Mouse (Mus musculus) right cerebral cortex, adult 18-20 months (tissue): ENCODE data around the gene Nlrp9b.
"Not testable (repeated sequence)": the region's sequence is repeated elsewhere in the genome, so short reads cannot be mapped to it uniquely, and the experiment has no call there.

ENCODE experiments used
- DNase-seq: peaks from one replicate; pipeline ENCODE4 v3.0.0; 2022; ENCODE audit warnings: mixed read lengths

Gene Nlrp9b

GRCm38 (mm10) chr7:19991165-19991564, at the start of gene Nlrp9b:
Gene Nlrp9b (plus strand): TSS chr7:19991465.
- not testable (repeated sequence) for DNase-seq

GRCm38 (mm10) chr7:19944709-19945108, 46.6 kb upstream of the Nlrp9b start:
- DNase-seq = no peak

GRCm38 (mm10) chr7:19945201-19945600, 46.1 kb upstream of the Nlrp9b start:
- no peak for DNase-seq

GRCm38 (mm10) chr7:19945821-19946515, 45.3 kb upstream of the Nlrp9b start:
- no peak for DNase-seq

- no peak for DNase-seq
Observed at GRCm38 (mm10) chr7:19948956-19949355, 42.3 kb upstream of the Nlrp9b start.

- no peak for DNase-seq
Observed at GRCm38 (mm10) chr7:19949996-19950395, 41.3 kb upstream of the Nlrp9b start.

GRCm38 (mm10) chr7:19950589-19950988, 40.7 kb upstream of the Nlrp9b start, which contains the start of gene Igsf23:
Gene Igsf23 (minus strand): TSS chr7:19950756.
- no peak for DNase-seq

GRCm38 (mm10) chr7:19952320-19952986, 38.8 kb upstream of the Nlrp9b start:
- no peak for DNase-seq

GRCm38 (mm10) chr7:19953054-19953453, 38.2 kb upstream of the Nlrp9b start:
- no peak for DNase-seq

- DNase-seq = no peak
Observed at GRCm38 (mm10) chr7:19955861-19956260, 35.4 kb upstream of the Nlrp9b start.

- DNase-seq = peak; percentile 86
Observed at GRCm38 (mm10) chr7:19956341-19956781, 34.9 kb upstream of the Nlrp9b start.

- DNase-seq = no peak
Observed at GRCm38 (mm10) chr7:19962423-19962822, 28.8 kb upstream of the Nlrp9b start.

- no peak for DNase-seq
Observed at GRCm38 (mm10) chr7:19964985-19965579, 26.2 kb upstream of the Nlrp9b start, which contains the start of gene Ceacam20. Gene Ceacam20 (plus strand): TSS chr7:19965412.

GRCm38 (mm10) chr7:19969106-19969505, 22.2 kb upstream of the Nlrp9b start:
- DNase-seq = no peak

- DNase-seq = no peak
Observed at GRCm38 (mm10) chr7:19969541-19970090, 21.6 kb upstream of the Nlrp9b start.

GRCm38 (mm10) chr7:19970196-19970595, 21.1 kb upstream of the Nlrp9b start:
- DNase-seq = no peak

GRCm38 (mm10) chr7:19971516-19971915, 19.7 kb upstream of the Nlrp9b start:
- no peak for DNase-seq

- not testable (repeated sequence) for DNase-seq
Observed at GRCm38 (mm10) chr7:19996721-19997120, 5.5 kb downstream of the Nlrp9b start.

GRCm38 (mm10) chr7:20009987-20010386, 18.7 kb downstream of the Nlrp9b start:
- no peak for DNase-seq

GRCm38 (mm10) chr7:20064100-20064499, 72.8 kb downstream of the Nlrp9b start:
- not testable (repeated sequence) for DNase-seq

- not testable (repeated sequence) for DNase-seq
Observed at GRCm38 (mm10) chr7:20078118-20078517, 86.9 kb downstream of the Nlrp9b start.

- DNase-seq = not testable (repeated sequence)
Observed at GRCm38 (mm10) chr7:20099380-20099779, 108.1 kb downstream of the Nlrp9b start, which contains the start of gene Vmn1r91. Gene Vmn1r91 (plus strand): TSS chr7:20099680.

GRCm38 (mm10) chr7:20122479-20122878, 131.2 kb downstream of the Nlrp9b start, which contains the start of gene Gm16442:
Gene Gm16442 (minus strand): TSS chr7:20122579.
- DNase-seq = not testable (repeated sequence)
